Mouse (Mus musculus) liver, adult 2 months (tissue): Measurements from ENCODE around the gene Tppp2. TPM values are rescaled to one million over a fixed set of nuclear protein-coding genes. Genes with fewer than 3 reads are reported as not detected.

Source experiments
- DNase-seq: peaks from one replicate; pipeline ENCODE4 v3.0.0-alpha.2; 2011; ENCODE audit warnings: low read depth, low spot score; ENCODE audit errors: extremely low read depth
- H3K27ac ChIP-seq: fragments of 200-500 bp; replicated peaks from 2 replicates; pipeline ENCODE4 v1.5.1; 2012; ENCODE audit warnings: low read depth, mild to moderate bottlenecking, control low read depth, inconsistent platforms, low read length; ENCODE audit not compliant: insufficient read depth
- H3K27me3 ChIP-seq: fragments of 200-500 bp; 2 replicates; pipeline ENCODE4 v1.6.1; 2012; ENCODE audit warnings: mild to moderate bottlenecking, moderate library complexity, low read length, inconsistent platforms; ENCODE audit not compliant: control insufficient read depth, insufficient read depth
- H3K36me3 ChIP-seq: fragments of 200-500 bp; 2 replicates; pipeline ENCODE4 v1.6.1; 2012; ENCODE audit warnings: low read length, inconsistent platforms; ENCODE audit not compliant: control insufficient read depth, insufficient read depth
- H3K4me1 ChIP-seq: fragments of 200-500 bp; 2 replicates; pipeline ENCODE4 v1.6.1; 2011; ENCODE audit warnings: low read length; ENCODE audit not compliant: control insufficient read depth, insufficient read depth
- H3K4me3 ChIP-seq: fragments of 200-500 bp; 2 replicates; pipeline ENCODE4 v1.5.1; 2011; ENCODE audit warnings: low read depth, mild to moderate bottlenecking, control low read depth, low read length, moderate library complexity; ENCODE audit not compliant: insufficient read depth
- H3K79me2 ChIP-seq: fragments of 200-500 bp; 2 replicates; pipeline ENCODE4 v1.6.1; 2012; ENCODE audit warnings: inconsistent platforms, mild to moderate bottlenecking, low read length, moderate library complexity; ENCODE audit not compliant: control insufficient read depth, insufficient read depth
- H3K9ac ChIP-seq: fragments of 200-500 bp; 2 replicates; pipeline ENCODE4 v1.6.1; 2012; ENCODE audit warnings: low read depth, mild to moderate bottlenecking, control low read depth, inconsistent platforms, low read length
- CTCF ChIP-seq: fragments of 200-500 bp; IDR thresholded peaks from 2 replicates; pipeline ENCODE4 v1.5.1; 2011; ENCODE audit warnings: low read depth, low read length, control low read depth
- POLR2A ChIP-seq: fragments of 200-500 bp; IDR thresholded peaks from 2 replicates; pipeline ENCODE4 v1.6.1; 2011; ENCODE audit warnings: low read length, control low read depth; ENCODE audit not compliant: insufficient read depth; ENCODE audit errors: extremely low read depth
- WGBS: fragments of 180-500 bp; shearing (Covaris S2); methylation state at CpG from one replicate; pipeline ENCODE4 v1.1.7; 2018; 5-methylcytosine and 5-hydroxymethylcytosine counted together
- polyA plus RNA-seq: library from polyadenylated mRNA; depleted of rRNA; stranded (reverse); fragments of >200 nt; gene quantifications from 2 replicates; pipeline ENCODE4 v1.2.3, GENCODE M21; 2012
- total RNA-seq: library from RNA; depleted of rRNA; stranded (reverse); fragments of >200 nt; gene quantifications from 2 replicates; pipeline ENCODE4 v1.2.3, GENCODE M21; 2014

The Tppp2 gene
- total and polyA plus RNA-seq, 2 experiments: not detected

DNA sequence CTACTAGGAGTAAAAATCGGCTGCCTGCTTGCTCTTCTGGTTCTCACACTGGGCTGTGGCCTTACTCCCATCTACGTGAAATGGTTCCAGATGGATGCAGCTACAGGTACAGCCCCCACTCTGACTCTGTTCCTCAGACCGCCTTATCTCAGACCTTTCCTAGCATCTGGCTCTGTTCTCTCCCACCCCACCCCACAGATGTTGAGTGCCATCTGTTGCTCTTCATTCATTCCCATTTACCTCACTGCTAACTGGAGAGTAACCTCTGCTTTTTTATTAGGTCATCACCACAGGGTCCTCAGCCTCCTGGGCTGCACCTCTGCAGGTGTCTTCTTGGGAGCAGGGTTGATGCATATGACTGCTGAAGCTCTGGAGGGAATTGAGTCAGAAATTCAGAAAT lies 24.4 kb upstream of the Tppp2 start:
- no peak overlapping the region for H3K4me3 ChIP-seq
- 82% methylated on average over 3 of the region's 3 CpGs for WGBS
- no peaks in the 10 kb centered on the region for H3K27me3 ChIP-seq
- H3K36me3 ChIP-seq: peaks cover 28% of the 10 kb centered on the region
- TF ChIP-seq CTCF (no peak), POLR2A (no peak)
- DNase-seq: no peak
- no peak overlapping the region for H3K27ac ChIP-seq
- H3K4me1 ChIP-seq: peaks cover 6% of the 10 kb centered on the region
- no peak overlapping the region for H3K9ac ChIP-seq
- H3K79me2 ChIP-seq: no peaks in the 10 kb centered on the region

DNA sequence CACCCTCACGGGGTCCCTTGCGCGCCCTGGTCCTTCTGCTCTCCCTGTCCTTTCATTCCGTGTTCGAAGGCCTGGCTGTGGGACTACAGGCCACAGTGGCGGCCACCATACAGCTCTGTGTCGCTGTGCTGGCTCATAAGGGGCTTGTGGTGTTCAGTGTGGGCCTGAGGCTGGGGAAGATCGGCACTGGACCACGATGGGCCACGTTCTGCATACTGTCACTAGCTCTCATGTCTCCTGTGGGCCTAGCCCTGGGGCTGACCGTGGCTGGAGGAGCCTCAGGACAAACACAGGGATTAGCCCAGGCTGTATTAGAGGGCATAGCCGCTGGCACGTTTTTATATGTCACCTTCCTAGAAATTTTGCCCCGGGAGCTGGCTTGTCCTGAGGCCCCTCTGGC lies 23.2 kb upstream of the Tppp2 start:
- TF ChIP-seq CTCF (no peak), POLR2A (no peak)
- DNase-seq: no peak
- 93% methylated on average over 14 of the region's 14 CpGs for WGBS

GRCm38 (mm10) chr14:51896019-51896418 lies 22.2 kb upstream of the Tppp2 start:
- 89% methylated on average over 6 of the region's 6 CpGs for WGBS
- H3K27me3 ChIP-seq: no peaks in the 10 kb centered on the region
- H3K4me3 ChIP-seq: no peak overlapping the region
- H3K79me2 ChIP-seq: no peaks in the 10 kb centered on the region
- no peak overlapping the region for H3K9ac ChIP-seq
- H3K4me1 ChIP-seq: peaks cover 10% of the 10 kb centered on the region
- DNase-seq: no peak
- no peak overlapping the region for H3K27ac ChIP-seq
- TF ChIP-seq POLR2A: no peak
- no peak for TF ChIP-seq CTCF
- H3K36me3 ChIP-seq: peaks cover 9% of the 10 kb centered on the region

More for the DNA sequence above, 23.2 kb upstream of the Tppp2 start:
- H3K9ac ChIP-seq: no peak overlapping the region
- H3K27me3 ChIP-seq: no peaks in the 10 kb centered on the region
- no peaks in the 10 kb centered on the region for H3K79me2 ChIP-seq
- peaks cover 17% of the 10 kb centered on the region for H3K36me3 ChIP-seq
- H3K4me1 ChIP-seq: peaks cover 10% of the 10 kb centered on the region
- H3K27ac ChIP-seq: no peak overlapping the region
- no peak overlapping the region for H3K4me3 ChIP-seq

- 65% methylated on average over 8 of the region's 8 CpGs for WGBS
- H3K79me2 ChIP-seq: no peaks in the 10 kb centered on the region
Observed at GRCm38 (mm10) chr14:51896539-51897170, 21.6 kb upstream of the Tppp2 start.

DNA sequence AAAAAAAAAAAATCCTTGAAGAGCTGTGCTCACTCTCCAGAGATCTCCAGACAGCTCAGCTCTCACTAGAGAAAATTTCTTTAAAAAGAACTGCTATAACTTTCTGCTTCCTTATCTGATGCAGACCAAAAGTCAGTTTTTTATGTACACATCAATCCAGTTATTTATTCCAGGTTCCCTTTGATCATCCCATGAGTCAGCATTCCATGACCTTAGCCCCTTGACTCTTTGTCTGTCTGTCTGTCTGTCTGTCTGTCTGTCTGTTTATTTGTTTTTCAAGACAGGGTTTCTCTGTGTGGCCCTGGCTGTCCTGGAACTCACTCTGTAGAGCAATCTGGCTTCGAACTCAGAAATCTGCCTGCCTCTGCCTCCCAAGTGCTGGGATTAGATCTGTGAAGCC lies 18.9 kb upstream of the Tppp2 start:
- peaks cover 10% of the 10 kb centered on the region for H3K4me1 ChIP-seq
- DNase-seq: peak; percentile 96
- H3K9ac ChIP-seq: no peak overlapping the region
- H3K36me3 ChIP-seq: no peaks in the 10 kb centered on the region; the same call in 1 of the 2 replicates
- WGBS: 27% methylated on average over 1 of the region's 1 CpGs
- H3K27ac ChIP-seq: peak overlapping the region; percentile 46; the same call in 1 of the 2 replicates
- no peak for TF ChIP-seq POLR2A
- TF ChIP-seq CTCF: no peak
- H3K27me3 ChIP-seq: no peaks in the 10 kb centered on the region
- no peaks in the 10 kb centered on the region for H3K79me2 ChIP-seq
- H3K4me3 ChIP-seq: no peak overlapping the region

More at GRCm38 (mm10) chr14:51896539-51897170, 21.6 kb upstream of the Tppp2 start:
- Histone ChIP-seq H3K9ac (no peak overlapping the region), H3K27me3 (no peaks in the 10 kb centered on the region), H3K4me1 (peaks cover 10% of the 10 kb centered on the region), H3K27ac (no peak overlapping the region), H3K4me3 (no peak overlapping the region), H3K36me3 (peaks cover 4% of the 10 kb centered on the region; the same call in 1 of the 2 replicates)
- DNase-seq: no peak
- TF ChIP-seq CTCF (no peak), POLR2A (no peak)

- Histone ChIP-seq H3K79me2 (no peaks in the 10 kb centered on the region), H3K36me3 (peaks cover 36% of the 10 kb centered on the region), H3K4me3 (no peak overlapping the region), H3K27ac (peak overlapping the region; percentile 66), H3K27me3 (no peaks in the 10 kb centered on the region), H3K4me1 (peaks cover 31% of the 10 kb centered on the region), H3K9ac (no peak overlapping the region; the same call in 1 of the 2 replicates)
- TF ChIP-seq CTCF (peak; percentile 95), POLR2A (no peak)
- peak; percentile 71 for DNase-seq
- WGBS: 33% methylated on average over 9 of the region's 9 CpGs
Observed at GRCm38 (mm10) chr14:51902806-51903710, 15.2 kb upstream of the Tppp2 start.
